Mouse (Mus musculus): ENCODE data around the gene Sh3rf3. TPM values are rescaled to one million over a fixed set of nuclear protein-coding genes. Genes with fewer than 3 reads are reported as not detected.

Sh3rf3 gene
- polyA plus RNA-seq, 1 experiment = 9.6 TPM

GRCm38 (mm10) chr10:59166104-59166944 is 353.2 kb downstream of the Sh3rf3 start:
- Histone ChIP-seq H3K4me3 (ENCODE audit: insufficient read depth, low read length) (no peak overlapping the region), H3K27ac (ENCODE audit: insufficient read depth, low read length) (no peak overlapping the region), H3K4me1 (ENCODE audit: control insufficient read depth, insufficient read depth, low read length) (no peaks in the 10 kb centered on the region)
- TF ChIP-seq POLR2A (IDR thresholded peaks at IDR 0.05; ENCODE audit: low read depth, low read length) (no peak), CTCF (IDR thresholded peaks at IDR 0.05; ENCODE audit: borderline replicate concordance, insufficient read depth, low read length) (peak; percentile 43; the same call in 1 of the 2 replicates)

DNA sequence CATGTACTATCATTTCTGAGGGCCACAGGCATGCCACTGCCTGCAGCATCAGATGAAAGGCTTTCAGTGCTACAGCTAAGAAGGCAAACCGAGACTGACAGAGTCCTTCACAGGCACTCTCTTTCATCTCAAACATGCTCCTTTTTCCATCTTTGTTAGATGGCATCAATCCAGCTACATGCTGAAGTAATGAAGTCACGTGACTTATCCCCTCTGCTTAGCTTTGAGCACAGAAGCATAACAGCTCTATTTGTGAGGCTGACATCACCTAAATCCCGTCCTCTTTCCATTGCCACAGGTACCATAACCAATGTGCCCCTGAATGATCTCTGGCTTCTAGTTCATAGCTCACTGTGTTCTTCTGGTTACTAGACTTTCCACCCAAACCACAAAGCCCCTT is 357.9 kb downstream of the Sh3rf3 start:
- no peak overlapping the region for H3K4me3 ChIP-seq (ENCODE audit: insufficient read depth, low read length)
- H3K27ac ChIP-seq (ENCODE audit: insufficient read depth, low read length) = no peak overlapping the region
- H3K4me1 ChIP-seq (ENCODE audit: control insufficient read depth, insufficient read depth, low read length) = no peaks in the 10 kb centered on the region
- TF ChIP-seq POLR2A (IDR thresholded peaks at IDR 0.05; ENCODE audit: low read depth, low read length) (no peak), CTCF (IDR thresholded peaks at IDR 0.05; ENCODE audit: borderline replicate concordance, insufficient read depth, low read length) (no peak)

- Histone ChIP-seq H3K4me1 (ENCODE audit: control insufficient read depth, insufficient read depth, low read length) (no peaks in the 10 kb centered on the region), H3K27ac (ENCODE audit: insufficient read depth, low read length) (no peak overlapping the region), H3K4me3 (ENCODE audit: insufficient read depth, low read length) (no peak overlapping the region)
- TF ChIP-seq CTCF (IDR thresholded peaks at IDR 0.05; ENCODE audit: borderline replicate concordance, insufficient read depth, low read length) = no peak
- TF ChIP-seq POLR2A (IDR thresholded peaks at IDR 0.05; ENCODE audit: low read depth, low read length) = no peak
These were observed 359.4 kb downstream of the Sh3rf3 start for GRCm38 (mm10) chr10:59172539-59172938.

GRCm38 (mm10) chr10:59179620-59180019 is 366.5 kb downstream of the Sh3rf3 start:
- no peak overlapping the region for H3K27ac ChIP-seq (ENCODE audit: insufficient read depth, low read length)
- TF ChIP-seq CTCF (IDR thresholded peaks at IDR 0.05; ENCODE audit: borderline replicate concordance, insufficient read depth, low read length) (no peak), POLR2A (IDR thresholded peaks at IDR 0.05; ENCODE audit: low read depth, low read length) (no peak)
- no peaks in the 10 kb centered on the region for H3K4me1 ChIP-seq (ENCODE audit: control insufficient read depth, insufficient read depth, low read length)
- H3K4me3 ChIP-seq (ENCODE audit: insufficient read depth, low read length) = no peak overlapping the region

- H3K4me1 ChIP-seq (ENCODE audit: control insufficient read depth, insufficient read depth, low read length) = no peaks in the 10 kb centered on the region
- TF ChIP-seq POLR2A (IDR thresholded peaks at IDR 0.05; ENCODE audit: low read depth, low read length) = no peak
- no peak for TF ChIP-seq CTCF (IDR thresholded peaks at IDR 0.05; ENCODE audit: borderline replicate concordance, insufficient read depth, low read length)
- no peak overlapping the region for H3K27ac ChIP-seq (ENCODE audit: insufficient read depth, low read length)
- no peak overlapping the region for H3K4me3 ChIP-seq (ENCODE audit: insufficient read depth, low read length)
These were observed 369.1 kb downstream of the Sh3rf3 start for GRCm38 (mm10) chr10:59182306-59182705.

Other genes with a start within 250 kb of the Sh3rf3 start
- gene Edar, start 137.7 kb upstream of the Sh3rf3 start, polyA plus RNA-seq (2011; ENCODE audit: insufficient read length, low read depth, missing spikeins) = not detected in 2 replicates
- gene Gm17542, start 95.1 kb upstream of the Sh3rf3 start, polyA plus RNA-seq (2011; ENCODE audit: insufficient read length, low read depth, missing spikeins) = not detected in 2 replicates